Mouse (Mus musculus) hindbrain, embryonic 10.5 days (tissue): ENCODE data around the gene U2surp. TPM values are rescaled to one million over a fixed set of nuclear protein-coding genes. Genes with fewer than 3 reads are reported as not detected.
"Not testable (repeated sequence)": the region's sequence is repeated elsewhere in the genome, so short reads cannot be mapped to it uniquely, and the experiment has no call there.

ENCODE experiments used
- DNase-seq: peaks from one replicate; pipeline ENCODE4 v3.0.0-alpha.2; 2017; ENCODE audit warnings: low spot score
- H3K27ac ChIP-seq: fragments of 300-500 bp; sonication (generic); 2 replicates; pipeline ENCODE4 v1.5.1; 2016; ENCODE audit warnings: mild to moderate bottlenecking, moderate library complexity
- H3K27me3 ChIP-seq: fragments of 300-500 bp; sonication (generic); 2 replicates; pipeline ENCODE4 v1.6.1; 2016; ENCODE audit warnings: mild to moderate bottlenecking; ENCODE audit not compliant: poor library complexity, insufficient read depth, severe bottlenecking
- H3K36me3 ChIP-seq: fragments of 300-500 bp; sonication (generic); 2 replicates; pipeline ENCODE4 v1.6.1; 2016; ENCODE audit warnings: mild to moderate bottlenecking, moderate library complexity
- H3K4me1 ChIP-seq: fragments of 300-500 bp; sonication (generic); replicated peaks from 2 replicates; pipeline ENCODE4 v1.6.1; 2016; ENCODE audit warnings: mild to moderate bottlenecking
- H3K4me3 ChIP-seq: fragments of 300-500 bp; sonication (generic); 2 replicates; pipeline ENCODE4 v1.5.1; 2016; ENCODE audit warnings: mild to moderate bottlenecking, moderate library complexity
- H3K9me3 ChIP-seq: fragments of 300-500 bp; sonication (generic); 2 replicates; pipeline ENCODE4 v1.6.1; 2016; ENCODE audit warnings: mild to moderate bottlenecking, moderate library complexity
- WGBS: fragments of 180-500 bp; shearing (Covaris S2); methylation state at CpG from one replicate; pipeline ENCODE4 v1.1.7; 2016; 5-methylcytosine and 5-hydroxymethylcytosine counted together
- polyA plus RNA-seq: library from polyadenylated mRNA; unstranded; fragments of >200 nt; fragmentation: Nextera tagmentation; extraction: Ambion mirVana; gene quantifications from 2 replicates; pipeline ENCODE4 v1.2.1, GENCODE M21; 2016

U2surp gene
- polyA plus RNA-seq, 1 experiment from 2014 or later: 101 TPM

DNA sequence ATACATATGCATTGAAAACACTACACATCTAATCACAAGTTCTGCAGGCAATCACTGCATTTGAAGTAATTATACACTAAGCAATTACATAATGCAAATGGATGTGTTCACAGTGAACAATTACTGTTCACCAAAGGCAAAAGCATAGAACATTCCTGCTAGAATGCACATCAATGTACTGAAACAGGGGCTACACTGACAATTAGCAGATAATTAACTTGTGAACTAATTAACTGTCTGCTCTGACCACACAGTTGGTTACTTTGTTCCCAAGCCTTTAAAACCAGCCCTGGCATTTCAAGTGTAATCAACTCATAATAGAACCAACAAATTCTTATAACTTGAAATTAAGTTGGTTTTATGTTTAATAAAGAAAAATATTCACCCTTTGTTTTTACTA is 22.9 kb downstream of the U2surp start:
- Histone ChIP-seq H3K4me1 (no peaks in the 10 kb centered on the region), H3K9me3 (no peaks in the 10 kb centered on the region), H3K36me3 (peaks cover 76% of the 10 kb centered on the region), H3K27ac (no peak overlapping the region), H3K27me3 (no peaks in the 10 kb centered on the region), H3K4me3 (no peak overlapping the region)
- no peak for DNase-seq

DNA sequence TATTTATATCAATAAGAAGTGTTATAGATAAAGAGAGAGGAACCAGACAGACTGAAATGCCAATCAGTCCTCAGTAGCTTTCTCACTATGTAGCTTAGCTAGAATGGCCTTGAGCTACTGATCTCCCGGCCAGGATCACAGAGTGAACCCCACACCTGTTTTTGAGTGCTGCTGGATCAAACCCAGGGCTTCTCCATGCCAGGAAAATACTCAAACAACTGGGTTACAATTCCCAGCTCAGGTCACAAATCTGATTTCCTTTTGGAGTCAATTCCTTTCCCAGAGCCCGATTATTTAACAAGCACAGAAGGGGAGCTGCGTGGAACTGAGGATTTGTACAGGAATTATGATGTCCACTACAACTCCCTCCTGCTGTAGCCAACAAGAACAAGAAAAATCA is 31.8 kb downstream of the U2surp start:
- H3K27me3 ChIP-seq: no peaks in the 10 kb centered on the region
- peaks cover 93% of the 10 kb centered on the region for H3K36me3 ChIP-seq
- H3K4me3 ChIP-seq: no peak overlapping the region
- DNase-seq: no peak
- WGBS: 94% methylated on average over 3 of the region's 3 CpGs
- H3K27ac ChIP-seq: no peak overlapping the region
- no peaks in the 10 kb centered on the region for H3K4me1 ChIP-seq
- H3K9me3 ChIP-seq: no peaks in the 10 kb centered on the region

DNA sequence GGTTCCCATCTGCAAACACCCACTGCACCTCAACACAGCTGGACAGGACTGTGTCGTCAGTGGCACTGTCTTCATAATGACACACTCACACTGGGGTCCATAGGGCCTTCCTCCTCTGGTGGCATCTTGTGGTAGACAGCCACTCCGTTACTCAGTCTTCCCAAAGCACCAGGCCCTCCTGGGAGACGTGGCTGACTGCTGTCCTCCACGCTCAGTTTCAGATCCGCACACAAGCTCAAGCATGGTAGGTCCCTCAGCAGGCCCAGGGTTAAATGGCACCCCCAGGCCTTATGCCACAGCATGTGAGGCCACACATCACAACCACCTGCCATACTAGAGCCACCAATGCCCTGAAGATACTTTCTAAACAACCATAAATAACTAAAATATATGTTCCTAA is 33.4 kb downstream of the U2surp start:
- H3K4me3 ChIP-seq: no peak overlapping the region
- DNase-seq: no peak
- WGBS: 91% methylated on average over 5 of the region's 5 CpGs
- no peak overlapping the region for H3K27ac ChIP-seq
- peaks cover 93% of the 10 kb centered on the region for H3K36me3 ChIP-seq
- H3K27me3 ChIP-seq: no peaks in the 10 kb centered on the region
- no peaks in the 10 kb centered on the region for H3K9me3 ChIP-seq
- no peaks in the 10 kb centered on the region for H3K4me1 ChIP-seq

DNA sequence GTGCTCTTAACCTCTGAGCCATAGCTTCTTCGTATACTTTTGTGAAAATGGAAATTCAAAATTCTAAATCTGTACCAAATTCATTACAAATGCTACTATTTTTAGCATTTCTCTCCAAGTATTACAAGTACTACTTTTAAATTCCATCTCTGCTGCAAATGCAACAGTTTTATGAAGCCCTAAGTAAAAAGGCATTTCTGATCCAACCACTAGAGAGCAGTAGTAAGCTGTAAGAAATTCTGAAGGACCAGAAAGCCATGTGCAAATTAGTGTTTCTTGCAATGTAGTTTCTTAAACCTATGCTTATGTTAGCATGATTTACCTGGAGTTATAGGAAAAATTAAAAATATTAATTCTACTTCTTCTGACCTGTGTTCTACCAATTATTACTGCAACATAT is 38.9 kb downstream of the U2surp start:
- peaks cover 91% of the 10 kb centered on the region for H3K36me3 ChIP-seq
- no peak for DNase-seq
- H3K4me1 ChIP-seq: no peaks in the 10 kb centered on the region
- no peak overlapping the region for H3K27ac ChIP-seq
- no peaks in the 10 kb centered on the region for H3K9me3 ChIP-seq
- WGBS: 97% methylated on average over 1 of the region's 1 CpGs
- H3K27me3 ChIP-seq: no peaks in the 10 kb centered on the region
- no peak overlapping the region for H3K4me3 ChIP-seq

DNA sequence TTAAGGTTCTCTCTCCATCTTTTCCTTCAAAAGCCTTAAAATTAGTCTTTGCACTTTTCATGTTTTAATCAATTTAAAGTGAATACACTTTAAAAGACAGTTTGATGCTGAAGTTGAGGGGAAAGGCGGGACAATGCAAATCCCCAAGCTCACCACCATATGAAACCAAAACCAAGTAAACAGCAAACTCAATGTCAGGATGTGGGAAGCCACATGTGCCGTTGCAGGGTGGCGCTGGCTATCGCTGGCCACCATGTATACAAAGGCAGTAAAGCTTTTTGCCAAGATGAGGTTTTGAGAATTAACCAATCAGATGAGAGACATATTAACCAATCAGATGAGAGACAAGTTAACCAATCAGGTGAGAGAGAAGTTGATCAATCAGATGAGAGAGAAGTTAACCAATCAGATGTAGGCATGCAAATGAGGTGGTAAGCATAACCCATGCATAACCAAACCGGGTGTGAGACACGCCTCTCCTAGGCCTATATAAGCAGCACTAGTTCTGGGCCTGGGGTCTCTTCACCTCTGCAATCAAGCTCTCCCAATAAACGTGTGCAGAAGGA is 42.7 kb downstream of the U2surp start:
- DNase-seq, H3K27ac ChIP-seq, H3K9me3 ChIP-seq, H3K4me1 ChIP-seq, H3K27me3 ChIP-seq, H3K4me3 ChIP-seq: not testable (repeated sequence)
- 96% methylated on average over 7 of the region's 7 CpGs for WGBS
- H3K36me3 ChIP-seq: peaks cover 88% of the 10 kb centered on the region

DNA sequence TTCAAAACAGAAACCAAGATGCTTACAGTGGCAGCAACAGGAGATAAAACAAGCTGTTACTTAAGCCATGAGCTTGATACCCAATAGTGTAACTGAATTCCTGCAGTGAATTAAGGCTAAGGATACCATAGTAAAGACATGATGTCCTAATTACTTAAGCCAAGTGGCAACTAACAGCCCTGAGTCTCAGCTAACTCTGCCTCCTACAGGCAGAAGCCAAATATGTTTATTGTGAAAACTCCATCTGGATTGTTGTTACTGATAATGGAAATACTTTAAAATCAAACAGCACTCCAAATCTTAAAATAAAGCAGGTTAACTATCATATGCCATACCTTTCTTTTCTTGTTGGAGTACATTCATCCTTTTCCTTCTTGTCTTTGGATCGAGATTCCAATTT is 47.8 kb downstream of the U2surp start:
- Histone ChIP-seq H3K27ac (no peak overlapping the region), H3K9me3 (no peaks in the 10 kb centered on the region), H3K27me3 (no peaks in the 10 kb centered on the region), H3K4me3 (no peak overlapping the region), H3K4me1 (no peaks in the 10 kb centered on the region), H3K36me3 (peaks cover 87% of the 10 kb centered on the region)
- DNase-seq: no peak
- WGBS: 89% methylated on average over 1 of the region's 1 CpGs

DNA sequence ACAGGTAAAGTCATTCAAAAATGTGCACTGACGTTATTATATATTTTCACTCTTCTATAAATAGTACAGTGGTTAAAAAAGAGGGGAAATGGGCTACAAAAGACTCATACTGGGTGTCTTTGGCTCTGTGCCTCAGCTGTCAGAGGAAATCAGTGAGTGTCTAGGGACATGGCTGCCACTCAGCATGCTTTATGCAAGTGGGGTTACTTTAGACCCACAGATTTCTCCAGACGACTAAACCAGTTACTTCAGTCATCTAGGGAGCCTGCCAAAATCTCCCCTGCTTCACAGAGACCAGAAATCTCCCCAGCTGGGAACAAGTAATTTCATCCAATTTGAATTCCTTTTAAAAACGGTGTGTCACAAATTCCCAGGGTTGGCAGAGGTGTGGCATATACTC is 59.9 kb downstream of the U2surp start:
- Histone ChIP-seq H3K27me3 (no peaks in the 10 kb centered on the region), H3K9me3 (no peaks in the 10 kb centered on the region), H3K36me3 (peaks cover 15% of the 10 kb centered on the region), H3K4me1 (no peaks in the 10 kb centered on the region), H3K4me3 (no peak overlapping the region), H3K27ac (no peak overlapping the region)
- DNase-seq: no peak
- WGBS: 72% methylated on average over 3 of the region's 3 CpGs

DNA sequence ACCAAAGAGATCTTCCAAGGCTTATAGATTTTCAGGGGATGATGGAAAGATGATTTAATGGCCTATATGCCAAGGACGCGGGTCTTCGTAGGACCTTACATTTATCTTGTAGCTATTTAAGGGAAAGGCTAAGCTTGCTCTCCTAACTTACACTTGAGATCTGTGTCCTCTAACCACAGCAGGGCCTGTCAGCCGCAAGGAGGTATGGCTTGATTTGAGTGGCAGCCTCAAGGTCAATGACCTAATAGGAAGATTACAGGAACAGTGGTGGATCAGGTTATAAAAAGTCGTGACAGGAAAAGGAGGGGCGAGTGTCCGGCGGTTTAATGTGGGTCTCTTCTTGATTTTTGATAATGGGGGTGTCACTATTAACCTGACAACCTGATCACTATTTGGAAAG is 61.2 kb downstream of the U2surp start:
- 96% methylated on average over 8 of the region's 8 CpGs for WGBS
- Histone ChIP-seq H3K4me1 (no peaks in the 10 kb centered on the region), H3K36me3 (0 out of 2 replicates have a peak, but pooled peaks cover 5% of the 10 kb centered on the region), H3K4me3 (no peak overlapping the region), H3K9me3 (no peaks in the 10 kb centered on the region), H3K27ac (no peak overlapping the region), H3K27me3 (no peaks in the 10 kb centered on the region)
- DNase-seq: no peak

DNA sequence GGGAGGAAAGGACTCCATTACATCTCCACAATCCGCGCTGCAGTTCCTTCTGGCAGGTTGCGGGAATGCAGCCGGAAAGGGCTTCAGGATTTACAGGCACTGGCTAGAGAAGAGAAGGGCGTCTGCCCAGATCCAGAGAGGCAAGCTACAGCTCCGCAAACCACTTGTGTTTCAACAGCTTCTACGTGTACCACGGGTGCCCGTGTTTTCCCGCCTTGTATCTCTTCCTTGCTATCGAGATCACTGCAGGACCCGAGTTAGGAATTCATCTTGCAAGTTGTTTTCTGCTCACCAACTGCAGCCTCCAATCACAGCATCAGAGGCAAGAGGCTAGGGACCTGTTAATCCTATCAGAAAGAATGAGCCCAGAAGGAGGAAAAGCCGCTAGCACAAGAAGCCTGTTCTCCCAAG is 69.5 kb downstream of the U2surp start:
- peaks cover 11% of the 10 kb centered on the region for H3K4me1 ChIP-seq
- no peak overlapping the region for H3K27ac ChIP-seq
- H3K27me3 ChIP-seq: no peaks in the 10 kb centered on the region
- H3K36me3 ChIP-seq: no peaks in the 10 kb centered on the region
- peak overlapping the region; percentile 39 for H3K4me3 ChIP-seq
- WGBS: 9% methylated on average over 13 of the region's 13 CpGs
- DNase-seq: peak; percentile 59
- no peaks in the 10 kb centered on the region for H3K9me3 ChIP-seq

DNA sequence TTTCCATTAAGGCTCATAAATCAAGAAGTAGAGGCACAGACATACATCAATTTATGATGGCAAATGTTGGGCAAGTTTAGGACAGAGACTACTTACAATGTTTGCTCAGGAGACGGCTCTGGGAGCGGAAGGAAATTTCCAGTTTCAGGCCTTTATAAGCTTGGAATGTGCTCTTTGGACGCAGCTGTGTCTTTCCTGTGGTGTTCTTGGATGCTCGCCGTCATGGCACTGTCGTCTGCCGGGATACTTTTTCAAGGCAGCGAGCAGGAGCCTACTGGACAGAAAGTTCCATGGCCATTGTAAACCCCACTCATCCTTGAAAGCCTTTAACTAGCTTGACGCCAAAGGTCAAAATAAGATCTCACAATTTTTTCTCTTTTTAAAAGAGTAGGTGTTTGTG is 73.9 kb downstream of the U2surp start:
- WGBS: 84% methylated on average over 9 of the region's 9 CpGs
- Histone ChIP-seq H3K27ac (no peak overlapping the region), H3K36me3 (no peaks in the 10 kb centered on the region), H3K4me1 (peaks cover 8% of the 10 kb centered on the region), H3K4me3 (no peak overlapping the region), H3K9me3 (no peaks in the 10 kb centered on the region), H3K27me3 (no peaks in the 10 kb centered on the region)
- no peak for DNase-seq

DNA sequence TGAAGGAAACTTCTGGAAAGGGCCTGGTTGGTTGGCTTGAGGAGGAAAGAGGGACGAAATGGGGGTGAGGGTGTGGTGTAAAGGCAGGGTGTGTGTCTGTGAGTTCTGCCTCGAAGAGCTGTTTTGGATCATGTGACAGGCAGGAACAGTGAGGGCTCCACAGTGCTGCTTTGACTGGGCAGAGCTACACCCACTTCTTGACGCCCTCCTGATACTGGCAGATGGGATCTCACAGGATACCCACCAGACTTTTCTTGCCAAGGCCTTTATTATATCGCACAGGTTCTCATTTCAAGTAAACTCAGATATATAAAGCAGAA is 75.5 kb downstream of the U2surp start:
- DNase-seq: no peak
- 85% methylated on average over 4 of the region's 4 CpGs for WGBS
- no peaks in the 10 kb centered on the region for H3K9me3 ChIP-seq
- H3K27me3 ChIP-seq: no peaks in the 10 kb centered on the region
- no peak overlapping the region for H3K4me3 ChIP-seq
- H3K36me3 ChIP-seq: no peaks in the 10 kb centered on the region
- no peaks in the 10 kb centered on the region for H3K4me1 ChIP-seq
- H3K27ac ChIP-seq: no peak overlapping the region

DNA sequence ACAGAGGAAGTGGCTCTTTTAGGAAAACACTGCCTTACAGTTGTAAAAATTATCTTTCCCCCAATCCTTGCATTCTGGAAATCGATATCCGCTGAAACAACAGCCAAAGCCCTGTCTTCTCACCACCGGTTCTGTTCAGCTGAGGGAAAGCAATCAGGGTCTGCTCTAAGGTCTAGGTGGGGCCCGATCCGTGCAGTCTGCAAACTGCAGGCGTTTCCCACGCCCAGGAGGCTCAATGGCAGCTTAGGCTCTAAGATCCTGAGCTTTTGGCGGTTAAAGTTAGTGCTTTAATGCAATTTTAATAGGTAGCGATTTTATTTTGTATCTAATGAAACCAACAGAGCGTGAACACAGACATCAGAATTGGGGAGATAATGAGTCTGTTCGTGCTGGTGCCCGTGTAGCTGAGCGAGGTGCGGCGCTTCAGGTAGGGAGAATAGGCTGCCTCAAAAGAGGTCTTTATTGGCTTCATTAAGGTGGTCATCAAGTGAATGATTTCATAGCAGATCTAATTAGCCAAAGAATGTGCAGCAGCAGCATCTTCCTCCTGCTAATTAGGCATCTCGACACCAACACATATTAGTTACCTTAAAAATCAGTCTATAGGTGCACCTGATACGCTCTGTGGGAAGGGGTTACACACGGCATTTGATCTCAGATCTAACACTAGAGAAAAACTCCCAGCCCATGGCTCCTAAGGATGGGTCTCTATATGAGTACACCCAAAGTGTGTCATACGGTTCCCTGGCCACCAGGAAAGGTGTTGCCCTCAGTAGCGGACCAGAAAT is 76.1 kb downstream of the U2surp start:
- Histone ChIP-seq H3K27me3 (no peaks in the 10 kb centered on the region), H3K9me3 (no peaks in the 10 kb centered on the region), H3K27ac (no peak overlapping the region), H3K36me3 (no peaks in the 10 kb centered on the region), H3K4me3 (no peak overlapping the region), H3K4me1 (no peaks in the 10 kb centered on the region)
- no peak for DNase-seq
- WGBS: 82% methylated on average over 20 of the region's 20 CpGs

DNA sequence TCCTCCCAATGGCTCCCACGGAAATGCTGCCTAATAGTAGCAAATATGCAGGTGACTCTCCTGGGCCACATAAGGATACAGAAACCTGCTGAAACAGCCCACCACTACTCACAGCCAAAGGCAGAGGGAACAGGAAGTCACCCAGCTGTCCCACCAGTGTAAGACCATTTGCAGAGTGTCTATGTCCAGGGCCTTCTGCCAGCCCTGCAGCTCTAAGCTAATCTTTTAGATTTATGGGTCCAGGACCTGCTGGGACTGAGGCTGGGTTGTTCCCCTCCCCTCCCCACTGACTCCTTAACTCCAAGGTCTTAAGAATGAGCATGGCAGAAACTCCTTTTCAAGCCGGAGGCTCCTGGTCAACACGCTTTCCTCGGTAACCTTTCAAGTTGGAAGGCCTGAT is 83.5 kb downstream of the U2surp start:
- Histone ChIP-seq H3K9me3 (no peaks in the 10 kb centered on the region), H3K4me3 (no peak overlapping the region), H3K36me3 (no peaks in the 10 kb centered on the region), H3K4me1 (no peaks in the 10 kb centered on the region), H3K27me3 (no peaks in the 10 kb centered on the region), H3K27ac (no peak overlapping the region)
- DNase-seq: no peak
- 89% methylated on average over 4 of the region's 4 CpGs for WGBS

DNA sequence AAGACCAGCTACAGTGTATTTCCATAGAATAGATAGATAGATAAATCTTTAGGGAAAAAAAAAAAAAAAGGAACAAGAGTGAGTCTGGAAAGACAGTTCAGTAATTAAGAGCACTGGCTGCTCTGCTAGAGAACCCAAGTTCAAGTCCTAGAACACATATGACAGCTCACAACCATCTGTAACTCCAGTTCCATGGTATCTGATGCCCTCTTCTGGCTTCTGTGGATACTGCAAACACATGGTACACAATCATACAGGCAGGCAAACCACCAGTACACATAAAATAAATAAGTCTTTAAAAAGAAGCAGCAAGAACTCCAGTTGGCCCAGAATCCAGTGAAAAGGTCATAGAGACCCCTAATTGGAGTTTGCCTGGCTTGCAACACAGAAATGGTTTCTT is 97.9 kb downstream of the U2surp start:
- no peaks in the 10 kb centered on the region for H3K36me3 ChIP-seq
- H3K27me3 ChIP-seq: peaks cover 2% of the 10 kb centered on the region
- no peak overlapping the region for H3K4me3 ChIP-seq
- no peaks in the 10 kb centered on the region; the same call in 1 of the 2 replicates for H3K9me3 ChIP-seq
- DNase-seq: no peak
- H3K4me1 ChIP-seq: no peaks in the 10 kb centered on the region
- H3K27ac ChIP-seq: no peak overlapping the region
